Mouse (Mus musculus) MEL (cell line): ENCODE results near the gene Fam45a.
"Not testable (repeated sequence)": the region's sequence is repeated elsewhere in the genome, so short reads cannot be mapped to it uniquely, and the experiment has no call there.

Experiments
- CTCF ChIP-seq, 3 experiments: IDR thresholded peaks in 2 of 3; conservative IDR thresholded peaks in 1 of 3; 2 replicates each; pipeline ENCODE4 v1.5.1; 2011 to 2012; ENCODE audit warnings: low read length in 3 of 3, low read depth in 2 of 3, mild to moderate bottlenecking in 2 of 3, improper control_type of control experiment in 1 of 3, inconsistent platforms in 1 of 3, mixed read lengths in 1 of 3, moderate library complexity in 1 of 3; ENCODE audit not compliant: control insufficient read depth in 1 of 3, insufficient read depth in 1 of 3, poor library complexity in 1 of 3, severe bottlenecking in 1 of 3
- GATA1 ChIP-seq: IDR thresholded peaks from 2 replicates; pipeline ENCODE4 v1.6.1; 2011; ENCODE audit warnings: low read depth, low read length, improper control_type of control experiment
- KAT2A ChIP-seq: conservative IDR thresholded peaks from 2 replicates; pipeline ENCODE4 v1.6.1; 2012; ENCODE audit warnings: low read depth, low read length, improper control_type of control experiment, inconsistent platforms
- MAZ ChIP-seq: IDR thresholded peaks from 2 replicates; pipeline ENCODE4 v1.6.1; 2012; ENCODE audit warnings: low read depth, mild to moderate bottlenecking, inconsistent platforms, low read length, improper control_type of control experiment
- POLR2A ChIP-seq, 2 experiments: IDR thresholded peaks; 2 replicates each; pipeline ENCODE4 v1.6.1; 2011 to 2012; ENCODE audit warnings: low read length in 2 of 2, mild to moderate bottlenecking in 2 of 2, control low read depth in 1 of 2, improper control_type of control experiment in 1 of 2, low read depth in 1 of 2, moderate library complexity in 1 of 2; ENCODE audit not compliant: control insufficient read depth in 1 of 2, insufficient read depth in 1 of 2, poor library complexity in 1 of 2

- not testable (repeated sequence) for TF ChIP-seq CTCF (IDR thresholded peaks at IDR 0.05 in 2 of 3, conservative IDR thresholded peaks at IDR 0.05 in 1 of 3; ENCODE audit: control insufficient read depth in 1 of 3, insufficient read depth in 1 of 3, low read depth in 2 of 3, low read length in 3 of 3, poor library complexity in 1 of 3, severe bottlenecking in 1 of 3); POLR2A (IDR thresholded peaks at IDR 0.05; ENCODE audit: control insufficient read depth in 1 of 2, insufficient read depth in 1 of 2, low read depth in 1 of 2, low read length in 2 of 2, poor library complexity in 1 of 2); GATA1; KAT2A; MAZ
Observed at GRCm38 (mm10) chr19:60866169-60866568, 54.8 kb downstream of the Fam45a start.
